Mouse (Mus musculus): Measurements from ENCODE around the gene Cog5. TPM values are rescaled to one million over a fixed set of nuclear protein-coding genes. Genes with fewer than 3 reads are reported as not detected.
A peak's percentile ranks its signal among the peaks of the same experiment; 100 is the strongest.

Cog5 gene
- polyA plus RNA-seq, 2 experiments from 2014 or later = 50.7 to 68.8 TPM

DNA sequence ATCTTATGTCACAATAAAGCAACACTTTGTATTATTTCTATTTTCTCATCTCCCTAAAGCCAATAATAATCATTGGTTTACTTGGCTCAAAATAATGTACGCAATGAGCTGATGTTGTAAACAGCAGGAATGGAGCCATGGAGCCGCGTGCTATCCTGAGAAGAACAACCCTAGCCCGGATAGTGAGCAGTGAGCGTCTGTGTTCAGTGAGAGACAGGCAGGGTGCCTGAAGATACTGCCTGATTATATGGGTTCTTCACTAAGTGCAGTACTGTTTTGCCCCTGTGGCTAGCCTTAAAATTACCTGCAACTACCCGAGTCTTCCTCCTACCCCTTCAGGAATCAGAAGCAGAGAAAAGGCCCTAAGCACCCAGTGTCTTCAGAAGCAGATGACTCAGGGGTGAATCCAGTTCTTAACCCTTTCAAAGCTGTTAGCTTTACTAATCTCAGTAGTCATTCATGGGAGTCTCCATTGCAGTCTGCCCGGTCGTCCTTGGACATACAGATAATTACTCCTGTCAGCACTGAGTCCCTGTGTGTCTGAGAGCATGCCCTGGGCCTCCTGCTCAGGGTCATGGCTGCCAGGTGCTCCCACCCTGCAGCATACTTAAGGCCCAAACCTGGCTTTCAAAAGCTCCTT, 240.5 kb downstream of the Cog5 start:
- no peak for ATAC-seq

DNA sequence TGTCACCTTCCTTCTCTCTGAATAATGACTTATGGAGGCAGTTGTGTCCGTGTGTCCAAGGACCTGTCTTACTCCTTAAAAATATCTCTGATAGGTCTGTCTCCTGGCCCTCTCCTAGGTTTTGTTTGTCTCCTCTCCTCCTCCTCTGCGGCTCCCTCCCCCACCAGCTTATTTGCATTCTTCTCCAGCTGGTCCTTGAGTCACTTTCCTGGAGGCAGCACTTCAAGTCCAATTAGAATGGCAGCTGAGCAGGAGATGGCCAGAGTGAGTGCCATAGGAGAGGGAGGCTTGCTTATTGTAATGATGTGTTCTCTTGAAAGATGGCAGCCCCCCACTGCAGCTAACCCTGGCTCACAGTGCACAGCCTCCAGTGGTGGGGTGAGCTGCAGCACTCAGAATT, 241.2 kb downstream of the Cog5 start:
- no peak for ATAC-seq

DNA sequence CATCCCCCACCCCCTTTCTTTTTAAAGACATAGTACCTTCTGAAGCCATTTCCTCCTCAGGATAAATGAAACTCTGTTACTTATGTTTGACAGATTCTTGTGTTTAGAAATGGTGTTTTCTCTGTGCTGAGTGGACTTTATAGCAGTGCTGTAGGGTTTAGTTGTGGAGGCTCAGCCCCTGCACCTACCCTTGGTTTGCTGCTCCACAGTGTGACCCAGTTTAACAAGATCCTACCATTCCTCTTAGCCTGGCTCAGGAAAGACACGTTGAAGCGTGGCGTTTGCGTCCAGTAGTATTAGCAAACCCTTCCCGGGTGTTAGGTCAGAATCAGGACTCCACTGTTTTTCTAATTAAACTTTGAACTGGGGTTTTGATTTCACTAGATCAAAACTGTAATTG, 241.6 kb downstream of the Cog5 start:
- no peak for ATAC-seq

DNA sequence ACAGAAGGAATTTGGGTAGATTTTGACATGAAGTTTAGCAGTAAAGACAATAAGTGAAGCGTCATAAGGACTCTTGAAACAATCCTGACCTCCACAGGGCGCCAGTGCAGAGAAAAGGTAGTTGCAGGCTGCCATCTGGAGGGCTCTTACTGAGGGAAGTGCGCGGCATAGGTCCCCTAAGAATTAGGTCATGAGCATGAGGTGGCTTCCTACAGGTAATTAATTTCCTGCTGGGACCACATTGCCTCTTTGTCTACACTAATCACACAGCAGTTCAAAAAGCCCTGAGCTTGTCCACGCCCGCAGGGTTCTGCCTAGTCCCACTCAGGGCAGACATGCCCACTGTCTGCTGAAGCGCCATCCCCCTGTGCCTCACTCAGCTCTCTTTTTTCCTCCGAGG, 242.3 kb downstream of the Cog5 start:
- no peak for ATAC-seq

DNA sequence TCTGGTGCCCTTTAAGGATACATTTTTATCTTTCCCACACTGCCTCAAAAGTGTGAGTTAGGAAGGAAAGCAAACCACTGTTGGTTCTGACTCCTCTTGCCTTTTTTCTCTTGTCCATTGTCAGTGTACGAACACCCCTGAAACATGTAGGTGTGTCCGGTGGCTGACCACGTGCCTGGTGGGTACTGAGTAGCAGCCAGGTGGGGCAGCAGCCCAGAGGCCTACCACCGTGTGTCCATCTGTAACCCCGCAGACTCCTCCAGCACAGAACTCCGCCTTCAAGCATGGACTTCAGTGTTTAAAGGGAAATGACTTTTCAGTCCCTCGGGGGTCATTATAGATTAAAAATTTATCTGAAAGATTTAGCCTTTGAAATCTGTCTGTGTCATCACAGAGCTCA, 242.8 kb downstream of the Cog5 start:
- no peak for ATAC-seq

DNA sequence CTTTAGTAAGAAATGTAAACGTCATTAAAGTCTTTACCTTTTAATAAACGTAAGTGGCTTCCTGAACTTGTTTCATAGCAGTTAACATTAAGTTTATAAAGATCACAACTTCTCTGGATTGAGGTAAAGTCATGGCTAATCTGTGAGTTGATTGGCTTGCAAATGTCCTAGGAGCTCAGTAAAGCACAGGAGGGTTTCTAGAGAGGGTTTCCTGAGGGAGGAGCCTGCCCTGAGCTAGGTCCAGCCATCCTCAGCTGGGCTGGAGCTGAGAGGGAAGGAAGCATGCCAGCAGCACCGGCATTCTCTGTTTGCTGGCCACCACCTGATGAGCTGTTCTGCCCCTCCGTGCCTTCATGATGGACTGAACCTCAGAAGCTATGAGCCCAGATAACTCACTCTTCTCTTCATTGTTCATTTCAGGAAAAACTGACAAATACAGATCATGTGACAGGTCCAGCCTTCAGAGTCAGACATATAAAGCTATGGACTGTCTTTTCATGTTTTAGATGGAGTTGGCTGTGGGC, 245.8 kb downstream of the Cog5 start:
- no peak for ATAC-seq

DNA sequence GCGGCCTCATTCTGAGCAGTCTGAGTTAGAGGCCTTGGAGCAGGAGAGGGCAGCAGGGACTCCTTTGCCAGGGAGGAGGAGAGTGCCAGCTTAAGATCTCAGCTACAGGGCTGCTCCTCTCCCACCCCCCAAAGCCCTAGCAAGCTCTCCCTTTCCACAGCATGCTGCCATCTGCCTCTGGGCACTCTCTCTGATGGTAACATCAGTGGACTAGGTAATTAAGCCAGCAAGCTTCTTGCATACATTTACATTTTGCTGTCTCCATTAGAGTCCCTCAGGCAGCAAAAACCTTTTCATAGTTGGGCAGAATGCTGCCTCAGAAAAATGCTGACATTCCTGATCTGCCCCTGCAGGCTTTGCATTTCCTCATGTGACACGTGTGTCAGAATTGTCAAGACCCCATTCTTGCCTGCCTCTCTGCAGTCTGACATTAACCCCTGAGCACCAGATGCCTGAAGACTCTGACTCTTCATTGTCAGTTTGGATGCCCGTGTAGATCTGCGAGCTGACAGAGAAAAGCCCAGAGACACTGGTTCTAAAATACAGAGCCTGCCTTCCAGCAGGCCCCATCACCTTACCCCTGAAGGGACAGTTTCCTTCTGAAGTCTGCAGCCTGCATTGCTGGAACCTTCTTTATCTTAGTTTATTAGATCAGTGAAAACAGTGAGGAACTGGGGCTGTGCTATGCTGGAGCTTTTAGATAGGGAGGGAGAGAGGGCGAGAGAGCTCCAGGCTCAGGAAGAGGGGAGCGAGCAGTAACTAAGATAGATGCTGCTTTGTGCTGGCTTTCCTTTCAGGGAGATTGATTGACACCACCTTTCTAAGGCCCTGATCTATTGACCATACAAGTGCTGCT, 251.3 kb downstream of the Cog5 start:
- ATAC-seq = no peak

DNA sequence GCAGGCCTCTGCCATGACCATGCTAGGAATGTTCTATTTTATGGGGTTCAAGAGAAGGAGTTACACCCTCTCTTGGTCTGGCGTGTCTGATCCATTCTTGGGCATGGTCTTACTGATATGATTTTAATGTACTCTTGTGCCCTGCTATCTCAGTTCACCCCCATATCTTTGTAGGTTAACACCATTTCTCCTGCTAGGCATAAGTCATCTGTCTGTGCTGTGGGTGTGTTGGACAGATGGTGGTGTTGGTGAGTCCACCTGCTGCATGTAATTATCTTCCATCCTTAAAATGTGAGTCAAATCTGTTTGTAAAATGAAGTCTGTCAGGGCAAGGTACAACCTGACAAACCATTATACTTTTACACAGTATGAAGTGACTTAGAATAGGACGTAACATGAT, 252.8 kb downstream of the Cog5 start:
- ATAC-seq = no peak

DNA sequence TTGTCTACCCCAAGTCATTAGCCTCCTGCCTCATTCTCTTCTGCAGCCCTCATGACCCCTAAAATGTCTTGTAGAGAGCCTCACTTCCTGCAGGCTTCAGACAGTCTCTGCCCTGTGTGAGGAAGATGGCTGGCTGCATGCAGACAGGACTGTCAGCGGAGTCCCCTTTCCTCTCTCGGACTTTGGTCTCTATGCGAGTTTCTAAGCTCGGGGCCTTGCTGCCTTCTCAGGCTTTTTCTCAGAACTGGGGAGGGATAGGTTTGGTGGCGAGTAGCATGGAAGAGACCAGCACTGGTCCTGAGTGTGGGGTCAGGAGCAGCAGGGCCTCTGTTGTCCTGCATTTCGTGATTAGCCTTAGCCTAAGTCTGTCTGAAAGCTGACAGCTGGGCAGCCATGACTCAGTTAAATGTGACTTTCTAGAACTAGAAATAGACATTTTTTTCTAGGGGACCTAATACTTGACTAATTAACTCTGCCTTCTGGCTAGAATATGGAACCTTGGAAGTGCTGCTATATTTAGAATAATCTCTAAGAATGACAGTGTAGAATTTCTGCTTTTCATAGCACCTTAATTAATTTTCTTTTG, 258.4 kb downstream of the Cog5 start:
- no peak for ATAC-seq

DNA sequence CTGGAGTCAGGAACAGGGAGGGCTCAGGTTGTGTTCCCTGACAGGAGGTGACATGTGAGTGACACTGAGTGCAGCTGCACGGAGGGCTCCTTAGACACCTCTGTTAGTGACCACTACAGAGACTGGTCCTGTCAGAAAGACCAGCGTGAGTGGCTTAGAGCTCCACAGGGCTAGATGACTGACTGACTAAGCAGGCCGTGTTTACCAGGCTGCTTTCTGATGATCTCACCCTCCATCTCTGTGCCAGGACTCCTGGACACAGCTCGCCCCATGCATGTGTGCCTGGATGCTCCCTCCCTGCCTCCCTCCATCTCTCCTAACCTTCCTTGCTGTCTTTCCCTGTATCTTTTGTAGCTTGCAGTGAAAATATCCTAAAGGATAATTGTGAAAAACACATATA, 258.9 kb downstream of the Cog5 start:
- no peak for ATAC-seq

DNA sequence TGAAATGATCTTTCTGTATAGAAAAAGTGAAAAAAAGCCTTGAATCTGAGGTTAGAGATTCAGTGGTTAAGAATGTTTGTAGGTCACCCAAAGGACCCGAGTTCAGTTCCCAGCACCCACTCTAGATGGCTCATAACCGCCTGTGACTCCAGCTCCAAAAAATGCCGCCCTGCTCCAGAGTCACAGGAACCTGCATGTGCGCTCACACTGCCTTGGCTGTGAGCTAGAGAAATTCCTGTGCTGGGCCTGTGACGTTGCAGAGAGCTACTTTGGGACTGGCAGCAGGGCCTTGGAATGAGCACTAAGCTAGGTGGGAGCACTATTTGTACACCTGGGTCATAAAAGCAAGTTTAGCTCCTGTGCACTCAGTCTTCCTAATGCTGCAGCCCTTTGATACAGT, 262.0 kb downstream of the Cog5 start:
- no peak for ATAC-seq

DNA sequence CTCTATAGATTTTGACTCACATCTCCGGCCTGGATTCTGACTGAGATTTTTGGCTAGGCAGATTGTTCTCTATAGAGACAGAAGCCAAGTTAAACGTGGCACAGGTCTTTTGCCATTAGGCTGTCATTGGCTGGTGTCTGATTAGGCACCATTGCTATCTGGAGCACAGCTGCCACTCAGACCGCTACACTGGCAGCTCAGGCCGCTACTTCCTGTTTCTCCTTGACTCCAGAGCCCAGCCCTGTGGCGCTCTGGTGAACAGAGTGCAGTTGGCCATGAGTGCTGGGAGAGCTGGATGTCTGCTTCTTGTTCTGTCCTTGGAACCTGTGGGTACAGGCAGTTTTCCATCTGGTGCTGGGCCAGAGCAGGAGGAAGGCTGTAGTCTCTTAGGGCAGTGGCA, 262.6 kb downstream of the Cog5 start:
- ATAC-seq = no peak

DNA sequence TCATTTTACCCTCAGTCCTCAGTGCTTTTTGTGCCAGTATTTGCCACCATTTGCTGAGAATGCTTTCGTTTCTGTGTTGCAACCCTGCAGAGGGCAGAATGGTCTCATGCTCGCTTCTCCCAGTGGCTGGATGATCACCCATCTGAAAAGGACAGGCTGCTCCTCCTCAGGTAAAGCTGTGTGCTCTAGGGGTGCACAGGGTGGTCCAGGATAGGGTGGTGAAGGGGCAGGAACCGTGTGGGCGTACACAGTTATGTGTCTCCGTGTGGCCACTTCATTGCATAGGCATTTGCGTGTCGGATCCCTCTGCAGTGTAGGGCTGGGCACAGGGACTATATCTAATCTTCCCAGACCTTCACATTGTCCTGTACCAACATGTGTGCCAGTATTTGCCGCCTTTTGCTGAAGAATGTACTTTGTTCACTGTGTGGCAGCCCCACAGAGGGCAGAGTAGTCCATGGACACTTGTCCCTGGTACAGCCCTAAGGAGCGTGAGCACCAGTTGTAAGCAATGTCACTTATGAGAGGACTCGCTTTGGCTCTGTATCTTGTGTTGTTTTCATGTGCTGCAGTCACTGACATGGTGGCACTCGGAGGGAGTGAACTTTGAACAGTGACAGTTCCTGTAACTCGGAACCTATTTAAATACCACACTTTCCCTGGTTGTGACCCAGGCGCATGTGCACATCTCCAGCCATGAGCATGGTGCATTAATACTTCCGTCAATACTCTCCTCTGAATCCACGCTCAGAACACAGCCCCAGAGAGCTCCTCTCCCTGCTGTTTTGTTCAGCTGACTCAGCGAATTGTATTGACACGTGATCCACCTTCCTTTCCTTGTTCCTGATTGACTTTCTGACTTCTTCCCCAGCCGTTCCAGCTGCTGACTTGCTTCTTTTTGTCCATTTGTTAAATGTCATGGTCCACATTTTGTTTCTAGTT, 266.1 kb downstream of the Cog5 start:
- no peak for ATAC-seq

DNA sequence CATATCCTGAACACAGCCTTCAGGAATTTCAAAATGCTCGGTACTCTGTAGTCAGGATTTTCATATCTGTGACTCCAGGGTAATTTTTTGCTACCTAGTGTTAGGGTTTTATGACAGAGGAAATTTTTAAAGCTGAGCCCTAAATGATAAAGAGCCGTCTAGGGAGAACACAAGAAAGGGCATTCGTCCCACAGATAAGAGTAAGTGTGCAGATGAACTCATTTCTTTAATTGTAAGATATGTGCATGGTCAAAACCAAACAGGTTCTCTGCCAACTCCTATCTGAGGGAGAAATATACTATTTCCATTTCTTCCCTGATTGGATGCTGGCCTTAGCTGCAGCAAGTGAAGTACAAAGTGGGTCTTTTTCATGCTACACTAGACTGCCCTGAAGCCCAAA, 269.5 kb downstream of the Cog5 start:
- ATAC-seq = no peak

DNA sequence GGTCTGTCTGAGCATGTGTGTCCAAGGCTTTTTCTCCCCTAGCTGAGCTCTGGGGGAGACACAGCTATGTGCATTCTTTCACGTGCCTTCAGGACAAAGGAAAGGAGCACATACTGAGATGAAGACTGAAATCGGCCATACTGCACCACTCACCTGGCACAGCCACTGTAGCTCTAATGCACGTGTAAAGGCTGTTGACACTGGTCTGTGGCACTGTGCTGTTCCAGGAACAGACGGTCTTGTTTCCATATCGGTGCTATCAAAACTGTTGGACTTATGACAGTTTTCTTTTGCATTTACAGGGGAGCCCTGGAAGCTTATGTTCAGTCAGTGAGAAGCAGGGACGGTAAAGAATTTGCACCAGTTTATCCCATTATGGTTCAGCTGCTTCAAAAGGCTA, 270.7 kb downstream of the Cog5 start:
- no peak for ATAC-seq

DNA sequence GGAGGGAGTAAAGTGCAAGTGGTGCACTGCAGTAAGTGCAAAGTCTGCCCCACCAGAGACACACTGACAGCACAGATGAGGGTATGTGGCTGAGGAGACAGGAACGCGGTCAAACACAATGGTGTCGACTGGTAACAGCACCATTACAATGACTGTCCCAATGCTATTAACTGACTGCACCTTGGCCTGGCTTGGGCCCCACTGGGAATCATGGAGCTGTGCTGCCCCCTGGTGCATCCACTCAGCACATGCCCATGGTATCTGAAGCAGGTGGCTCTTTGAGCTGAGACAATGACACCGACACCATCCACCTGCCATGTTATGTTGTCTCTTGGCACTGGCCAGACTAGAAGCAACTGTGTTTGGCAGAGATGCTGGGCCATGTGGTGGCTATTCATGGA, 272.0 kb downstream of the Cog5 start:
- ATAC-seq = peak; percentile 52

DNA sequence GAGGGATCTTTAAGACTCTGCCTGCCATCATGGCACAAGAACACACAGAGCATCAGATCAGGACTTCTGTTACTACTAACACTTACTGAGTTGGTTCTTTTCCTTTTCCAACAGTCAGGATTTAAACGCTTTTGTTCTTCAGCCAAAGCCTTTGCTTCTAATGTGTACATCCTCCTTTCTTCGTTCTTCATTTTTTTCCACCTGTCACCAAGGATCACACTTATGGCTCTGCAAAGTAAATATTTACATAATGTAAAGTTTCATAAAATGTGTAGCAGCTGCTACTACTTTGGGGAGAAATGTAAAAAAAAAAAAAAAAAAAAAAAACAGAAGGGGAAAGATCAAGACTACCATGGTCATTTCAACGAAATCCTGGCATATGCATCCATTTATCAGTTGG, 273.8 kb downstream of the Cog5 start:
- no peak for ATAC-seq

DNA sequence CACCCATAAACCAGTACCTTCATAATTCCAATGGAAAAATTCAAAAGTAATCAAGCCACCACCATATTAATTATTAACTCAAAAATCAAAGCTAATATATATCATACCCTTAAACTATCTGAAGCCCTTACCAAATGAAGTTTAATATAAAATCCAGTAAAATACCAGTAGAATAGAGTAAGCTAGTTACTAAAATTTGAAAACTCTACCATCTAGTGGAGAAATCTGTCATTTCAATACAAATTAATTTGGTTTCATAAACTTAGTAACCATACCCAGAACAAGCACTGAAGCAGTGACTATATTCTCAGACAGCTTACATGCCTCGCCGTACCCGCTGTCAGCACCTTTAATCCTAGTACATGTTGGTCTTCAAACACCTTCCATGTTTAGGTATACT, 277.1 kb downstream of the Cog5 start:
- no peak for ATAC-seq

DNA sequence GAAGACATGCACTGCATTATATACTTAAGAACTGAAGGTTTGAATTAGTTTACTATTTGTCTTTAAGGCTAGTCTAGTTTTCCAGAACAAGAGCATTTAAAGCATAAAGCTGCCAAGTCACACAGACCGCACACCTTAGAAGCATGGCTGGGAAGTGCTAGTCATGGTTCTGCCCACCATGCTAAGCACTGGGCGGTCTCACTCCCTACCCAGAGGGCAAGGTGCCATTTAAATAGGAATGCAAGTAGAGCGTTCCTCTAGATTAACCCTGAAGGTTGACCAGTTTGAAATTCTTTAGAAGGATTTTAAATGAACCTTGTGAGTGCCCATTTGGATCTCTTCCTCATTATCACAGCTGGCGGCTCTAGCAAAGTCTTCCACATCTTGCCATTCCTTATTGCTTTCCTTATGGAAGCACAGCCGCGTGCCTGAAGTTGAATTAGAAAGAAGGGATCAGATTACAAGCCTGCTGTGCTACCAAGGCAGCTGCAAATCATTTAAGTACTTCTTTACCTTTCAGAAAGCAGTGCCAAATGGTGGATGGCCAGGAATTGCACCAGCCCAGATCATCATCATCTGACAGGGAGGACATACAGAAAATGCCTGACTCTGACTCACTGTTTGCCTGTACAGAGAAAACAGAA, 282.1 kb downstream of the Cog5 start:
- no peak for ATAC-seq

DNA sequence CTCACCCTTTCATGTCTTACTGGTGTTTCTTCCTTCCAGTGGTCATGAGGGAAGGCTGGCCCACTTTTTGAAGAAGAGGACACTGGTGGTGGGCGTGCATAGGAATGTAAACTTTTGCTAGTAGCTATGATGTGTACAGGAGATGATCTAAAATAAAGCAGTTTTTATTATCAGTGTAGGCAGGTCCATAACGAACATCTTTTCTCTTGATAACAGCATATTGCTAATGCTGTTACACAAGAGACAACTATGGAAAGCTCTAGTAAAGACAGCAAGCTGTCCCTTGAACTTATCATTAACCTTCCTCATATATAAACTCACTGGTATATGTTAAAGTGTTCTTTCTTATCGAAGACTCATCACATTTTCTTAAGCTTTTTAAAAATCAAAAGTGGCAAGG, 282.9 kb downstream of the Cog5 start:
- no peak for ATAC-seq

DNA sequence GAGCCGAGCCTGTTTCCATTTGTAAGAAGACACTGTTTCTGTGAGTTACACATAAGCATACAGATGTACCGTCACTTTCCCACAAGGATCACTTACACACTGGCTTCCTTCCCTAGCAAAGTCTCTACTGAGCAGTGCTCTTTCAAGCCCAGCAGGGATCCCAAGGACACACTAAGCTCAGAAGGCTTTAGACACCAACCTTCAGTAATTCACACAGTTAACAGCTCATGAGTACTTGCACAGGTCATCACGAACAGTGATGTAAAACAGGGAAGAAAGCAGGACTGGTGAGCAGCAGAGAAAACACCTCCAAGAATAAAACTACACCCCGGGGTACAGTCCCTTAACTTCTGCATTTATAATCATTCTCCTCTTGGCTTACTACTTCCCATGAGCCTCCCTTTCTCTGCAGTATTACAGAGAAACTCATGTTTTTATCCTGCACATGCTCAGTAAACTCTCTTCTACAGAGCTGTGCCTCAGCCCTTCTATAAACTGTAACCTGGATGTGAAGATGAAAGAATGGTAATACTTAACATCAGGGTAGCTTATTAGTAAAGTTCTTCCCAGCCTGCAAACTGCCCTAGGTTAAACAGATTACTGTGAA, 283.8 kb downstream of the Cog5 start:
- no peak for ATAC-seq

DNA sequence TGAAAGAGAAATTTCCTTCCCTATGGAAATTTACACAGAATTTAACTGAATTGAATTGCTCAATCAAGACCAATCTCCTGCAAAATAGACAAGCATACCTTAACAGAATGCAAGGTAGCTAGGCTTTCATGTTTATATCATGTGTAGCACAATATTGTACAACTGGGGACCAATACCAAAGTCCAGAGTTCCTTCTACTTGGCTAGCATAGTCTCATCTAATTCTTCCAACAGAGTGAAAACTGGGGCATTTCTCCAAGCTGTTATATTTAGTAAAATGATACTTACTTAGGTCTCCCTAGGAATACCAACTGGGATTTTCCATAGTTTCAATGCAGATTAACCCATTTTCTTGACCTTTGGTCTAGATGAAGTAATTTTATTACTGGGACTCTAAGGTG, 284.4 kb downstream of the Cog5 start:
- no peak for ATAC-seq

All from CD4-positive, CD25-positive, alpha-beta regulatory T cell, adult 4 months (primary cell).